Mouse (Mus musculus): Measurements from ENCODE around the gene Cfap43. TPM values are rescaled to one million over a fixed set of nuclear protein-coding genes. Genes with fewer than 3 reads are reported as not detected.

Gene Cfap43
- polyA plus RNA-seq, 1 experiment, result not detected

GRCm38 (mm10) chr19:47820832-47821493 lies 98.1 kb downstream of the Cfap43 start:
- peak; percentile 41 to 54 for DNase-seq (ENCODE audit: low read depth in 1 of 2, low spot score in 2 of 2)
- H3K27ac ChIP-seq (ENCODE audit: insufficient read depth, low read length), result no peak overlapping the region
- H3K36me3 ChIP-seq (ENCODE audit: control insufficient read depth, insufficient read depth, low read length), result no peaks in the 10 kb centered on the region
- peak; percentile 60; the same call in 1 of the 2 replicates for TF ChIP-seq CTCF (IDR thresholded peaks at IDR 0.05; ENCODE audit: extremely low read depth, insufficient read depth, insufficient read length, insufficient replicate concordance)
- TF ChIP-seq POLR2A (IDR thresholded peaks at IDR 0.05; ENCODE audit: low read depth, low read length), result no peak
- H3K27me3 ChIP-seq (ENCODE audit: control insufficient read depth, insufficient read depth, low read length), result no peaks in the 10 kb centered on the region
- 17% methylated on average over 8 of the region's 9 CpGs for WGBS
- no peaks in the 10 kb centered on the region for H3K4me1 ChIP-seq (ENCODE audit: control insufficient read depth, insufficient read depth, insufficient read length)
- no peak overlapping the region for H3K4me3 ChIP-seq (ENCODE audit: extremely low read depth, insufficient read depth, insufficient read length)

GRCm38 (mm10) chr19:47817692-47818091 lies 101.4 kb downstream of the Cfap43 start:
- Histone ChIP-seq H3K4me1 (ENCODE audit: control insufficient read depth, insufficient read depth, insufficient read length) (no peaks in the 10 kb centered on the region), H3K27me3 (ENCODE audit: control insufficient read depth, insufficient read depth, low read length) (no peaks in the 10 kb centered on the region), H3K27ac (ENCODE audit: insufficient read depth, low read length) (no peak overlapping the region), H3K4me3 (ENCODE audit: extremely low read depth, insufficient read depth, insufficient read length) (no peak overlapping the region), H3K36me3 (ENCODE audit: control insufficient read depth, insufficient read depth, low read length) (no peaks in the 10 kb centered on the region)
- WGBS, result 52% methylated on average over 9 of the region's 9 CpGs
- DNase-seq (ENCODE audit: low read depth in 1 of 2, low spot score in 2 of 2), result no peak
- no peak for TF ChIP-seq CTCF (IDR thresholded peaks at IDR 0.05; ENCODE audit: extremely low read depth, insufficient read depth, insufficient read length, insufficient replicate concordance)

GRCm38 (mm10) chr19:47814721-47815120 lies 104.4 kb downstream of the Cfap43 start:
- Histone ChIP-seq H3K4me1 (ENCODE audit: control insufficient read depth, insufficient read depth, insufficient read length) (no peaks in the 10 kb centered on the region), H3K36me3 (ENCODE audit: control insufficient read depth, insufficient read depth, low read length) (no peaks in the 10 kb centered on the region), H3K27ac (ENCODE audit: insufficient read depth, low read length) (no peak overlapping the region), H3K27me3 (ENCODE audit: control insufficient read depth, insufficient read depth, low read length) (no peaks in the 10 kb centered on the region), H3K4me3 (ENCODE audit: extremely low read depth, insufficient read depth, insufficient read length) (no peak overlapping the region)
- no peak for DNase-seq (ENCODE audit: low read depth in 1 of 2, low spot score in 2 of 2)
- no peak for TF ChIP-seq POLR2A (IDR thresholded peaks at IDR 0.05; ENCODE audit: low read depth, low read length)
- TF ChIP-seq CTCF (IDR thresholded peaks at IDR 0.05; ENCODE audit: extremely low read depth, insufficient read depth, insufficient read length, insufficient replicate concordance), result no peak
- WGBS, result 85% methylated on average over 5 of the region's 5 CpGs

GRCm38 (mm10) chr19:47812091-47812490 lies 107.0 kb downstream of the Cfap43 start:
- H3K27ac ChIP-seq (ENCODE audit: insufficient read depth, low read length), result no peak overlapping the region
- WGBS, result 81% methylated on average over 10 of the region's 10 CpGs
- DNase-seq (ENCODE audit: low read depth in 1 of 2, low spot score in 2 of 2), result no peak
- no peak for TF ChIP-seq POLR2A (IDR thresholded peaks at IDR 0.05; ENCODE audit: low read depth, low read length)
- no peak for TF ChIP-seq CTCF (IDR thresholded peaks at IDR 0.05; ENCODE audit: extremely low read depth, insufficient read depth, insufficient read length, insufficient replicate concordance)
- no peaks in the 10 kb centered on the region for H3K4me1 ChIP-seq (ENCODE audit: control insufficient read depth, insufficient read depth, insufficient read length)
- no peak overlapping the region for H3K4me3 ChIP-seq (ENCODE audit: extremely low read depth, insufficient read depth, insufficient read length)
- no peaks in the 10 kb centered on the region for H3K27me3 ChIP-seq (ENCODE audit: control insufficient read depth, insufficient read depth, low read length)
- H3K36me3 ChIP-seq (ENCODE audit: control insufficient read depth, insufficient read depth, low read length), result no peaks in the 10 kb centered on the region

- Histone ChIP-seq H3K27ac (ENCODE audit: insufficient read depth, low read length) (no peak overlapping the region), H3K36me3 (ENCODE audit: control insufficient read depth, insufficient read depth, low read length) (no peaks in the 10 kb centered on the region), H3K4me1 (ENCODE audit: control insufficient read depth, insufficient read depth, insufficient read length) (no peaks in the 10 kb centered on the region), H3K4me3 (ENCODE audit: extremely low read depth, insufficient read depth, insufficient read length) (no peak overlapping the region), H3K27me3 (ENCODE audit: control insufficient read depth, insufficient read depth, low read length) (no peaks in the 10 kb centered on the region)
- TF ChIP-seq CTCF (IDR thresholded peaks at IDR 0.05; ENCODE audit: extremely low read depth, insufficient read depth, insufficient read length, insufficient replicate concordance), result no peak
- no peak for TF ChIP-seq POLR2A (IDR thresholded peaks at IDR 0.05; ENCODE audit: low read depth, low read length)
- DNase-seq (ENCODE audit: low read depth in 1 of 2, low spot score in 2 of 2), result no peak
- WGBS, result 79% methylated on average over 10 of the region's 10 CpGs
Measured at GRCm38 (mm10) chr19:47798583-47798982, 120.5 kb downstream of the Cfap43 start.

GRCm38 (mm10) chr19:47796699-47797098 lies 122.4 kb downstream of the Cfap43 start:
- 91% methylated on average over 7 of the region's 7 CpGs for WGBS
- Histone ChIP-seq H3K27ac (ENCODE audit: insufficient read depth, low read length) (no peak overlapping the region), H3K4me1 (ENCODE audit: control insufficient read depth, insufficient read depth, insufficient read length) (no peaks in the 10 kb centered on the region), H3K4me3 (ENCODE audit: extremely low read depth, insufficient read depth, insufficient read length) (no peak overlapping the region), H3K27me3 (ENCODE audit: control insufficient read depth, insufficient read depth, low read length) (no peaks in the 10 kb centered on the region), H3K36me3 (ENCODE audit: control insufficient read depth, insufficient read depth, low read length) (no peaks in the 10 kb centered on the region)
- DNase-seq (ENCODE audit: low read depth in 1 of 2, low spot score in 2 of 2), result no peak
- no peak for TF ChIP-seq CTCF (IDR thresholded peaks at IDR 0.05; ENCODE audit: extremely low read depth, insufficient read depth, insufficient read length, insufficient replicate concordance)
- no peak for TF ChIP-seq POLR2A (IDR thresholded peaks at IDR 0.05; ENCODE audit: low read depth, low read length)

- no peaks in the 10 kb centered on the region for H3K27me3 ChIP-seq (ENCODE audit: control insufficient read depth, insufficient read depth, low read length)
- DNase-seq (ENCODE audit: low read depth in 1 of 2, low spot score in 2 of 2), result peak; percentile 15 to 45
- H3K4me3 ChIP-seq (ENCODE audit: extremely low read depth, insufficient read depth, insufficient read length), result no peak overlapping the region
- no peaks in the 10 kb centered on the region for H3K4me1 ChIP-seq (ENCODE audit: control insufficient read depth, insufficient read depth, insufficient read length)
- no peak for TF ChIP-seq POLR2A (IDR thresholded peaks at IDR 0.05; ENCODE audit: low read depth, low read length)
- TF ChIP-seq CTCF (IDR thresholded peaks at IDR 0.05; ENCODE audit: extremely low read depth, insufficient read depth, insufficient read length, insufficient replicate concordance), result peak; percentile 27; the same call in 1 of the 2 replicates
- H3K27ac ChIP-seq (ENCODE audit: insufficient read depth, low read length), result no peak overlapping the region
- WGBS, result 62% methylated on average over 15 of the region's 15 CpGs
- no peaks in the 10 kb centered on the region for H3K36me3 ChIP-seq (ENCODE audit: control insufficient read depth, insufficient read depth, low read length)
Measured at GRCm38 (mm10) chr19:47795009-47795728, 123.9 kb downstream of the Cfap43 start.
